Mouse (Mus musculus) spleen, adult 2 months (tissue): Measurements from ENCODE around the gene Cdc42se2.

Source experiments
- CTCF ChIP-seq: fragments of 200-500 bp; IDR thresholded peaks from 2 replicates; pipeline ENCODE4 v1.5.1; 2011; ENCODE audit warnings: mild to moderate bottlenecking, inconsistent platforms; ENCODE audit not compliant: insufficient read depth, insufficient read length, insufficient replicate concordance; ENCODE audit errors: extremely low read depth
- POLR2A ChIP-seq: fragments of 200-500 bp; IDR thresholded peaks from 2 replicates; pipeline ENCODE4 v1.6.1; 2011; ENCODE audit warnings: low read depth, low read length, inconsistent platforms

DNA sequence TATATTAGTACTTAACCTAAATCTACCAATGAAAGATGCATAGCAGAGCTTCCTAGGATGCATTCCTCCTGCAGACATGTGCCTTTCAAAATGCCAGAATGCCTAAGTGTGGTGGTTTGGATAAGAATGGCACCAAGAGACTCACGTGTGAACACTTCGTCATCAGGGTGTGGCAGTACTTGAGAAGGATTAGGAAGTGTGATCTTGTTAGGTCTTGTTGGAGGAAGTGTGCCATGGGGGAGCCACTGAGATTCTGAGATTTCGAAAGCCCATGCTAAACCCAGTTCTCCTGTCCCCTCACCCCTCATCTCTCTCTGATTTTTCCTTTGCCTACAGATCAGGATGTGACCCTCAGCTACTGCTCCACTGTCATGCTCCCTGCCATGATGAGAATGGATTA, 58.2 kb downstream of the Cdc42se2 start:
- TF ChIP-seq POLR2A (no peak), CTCF (no peak)
